Mouse (Mus musculus): ENCODE measurements at regions not wholly inside any gene's neighbourhood (a gene's known extent, or its start where the extent isn't known, plus 50 kb on each side); places are given as distances from the start of the nearest gene placed in this dataset.
A peak's percentile ranks its signal among the peaks of the same experiment; 100 is the strongest.

GRCm38 (mm10) chr2:11853210-11853973 is 75.7 kb downstream of the Ankrd16 start:
- Histone ChIP-seq H3K9me3 (ENCODE audit: control insufficient read depth, low read length) (no peaks in the 10 kb centered on the region), H3K4me3 (ENCODE audit: low read depth, low read length) (no peak overlapping the region), H3K27me3 (ENCODE audit: control insufficient read depth, insufficient read depth, low read length) (no peaks in the 10 kb centered on the region), H3K4me2 (ENCODE audit: low read depth, low read length) (no peak overlapping the region), H3K9ac (replicated peaks; ENCODE audit: low read depth, low read length) (no peak overlapping the region), H3K4me1 (ENCODE audit: control insufficient read depth, insufficient read depth, low read length) (no peaks in the 10 kb centered on the region), H3K27ac (ENCODE audit: low read depth, low read length) (no peak overlapping the region), H3K36me3 (ENCODE audit: control insufficient read depth, insufficient read depth, low read length) (no peaks in the 10 kb centered on the region)
- ATAC-seq (ENCODE audit: low read depth), result peak; percentile 60; the same call in 1 of the 2 replicates
- WGBS, result 19% methylated on average over 2 of the region's 2 CpGs

GRCm38 (mm10) chr2:11869983-11870382 is 92.3 kb downstream of the Ankrd16 start:
- 52% methylated on average over 2 of the region's 2 CpGs for WGBS
- Histone ChIP-seq H3K9me3 (ENCODE audit: control insufficient read depth, low read length) (no peaks in the 10 kb centered on the region), H3K27me3 (ENCODE audit: control insufficient read depth, insufficient read depth, low read length) (no peaks in the 10 kb centered on the region), H3K4me2 (ENCODE audit: low read depth, low read length) (no peak overlapping the region), H3K36me3 (ENCODE audit: control insufficient read depth, insufficient read depth, low read length) (no peaks in the 10 kb centered on the region), H3K27ac (ENCODE audit: low read depth, low read length) (no peak overlapping the region), H3K4me1 (ENCODE audit: control insufficient read depth, insufficient read depth, low read length) (no peaks in the 10 kb centered on the region), H3K9ac (replicated peaks; ENCODE audit: low read depth, low read length) (no peak overlapping the region), H3K4me3 (ENCODE audit: low read depth, low read length) (no peak overlapping the region)
- 0 out of 2 replicates have a peak, but pooled peaks have one; percentile 49 for ATAC-seq (ENCODE audit: low read depth)

- Histone ChIP-seq H3K36me3 (ENCODE audit: control insufficient read depth, insufficient read depth, low read length) (no peaks in the 10 kb centered on the region), H3K9ac (replicated peaks; ENCODE audit: low read depth, low read length) (no peak overlapping the region), H3K4me1 (ENCODE audit: control insufficient read depth, insufficient read depth, low read length) (no peaks in the 10 kb centered on the region), H3K27ac (ENCODE audit: low read depth, low read length) (no peak overlapping the region), H3K4me2 (ENCODE audit: low read depth, low read length) (no peak overlapping the region), H3K27me3 (ENCODE audit: control insufficient read depth, insufficient read depth, low read length) (no peaks in the 10 kb centered on the region), H3K9me3 (ENCODE audit: control insufficient read depth, low read length) (no peaks in the 10 kb centered on the region), H3K4me3 (ENCODE audit: low read depth, low read length) (no peak overlapping the region)
- no peak for ATAC-seq (ENCODE audit: low read depth)
- 43% methylated on average over 1 of the region's 1 CpGs for WGBS
Observed at GRCm38 (mm10) chr2:11880005-11880404, 102.3 kb downstream of the Ankrd16 start.

- 80% methylated on average over 7 of the region's 7 CpGs for WGBS
- Histone ChIP-seq H3K36me3 (ENCODE audit: control insufficient read depth, insufficient read depth, low read length) (no peaks in the 10 kb centered on the region), H3K27me3 (ENCODE audit: control insufficient read depth, insufficient read depth, low read length) (no peaks in the 10 kb centered on the region), H3K4me2 (ENCODE audit: low read depth, low read length) (no peak overlapping the region), H3K27ac (ENCODE audit: low read depth, low read length) (no peak overlapping the region), H3K4me3 (ENCODE audit: low read depth, low read length) (no peak overlapping the region), H3K4me1 (ENCODE audit: control insufficient read depth, insufficient read depth, low read length) (no peaks in the 10 kb centered on the region), H3K9ac (replicated peaks; ENCODE audit: low read depth, low read length) (no peak overlapping the region), H3K9me3 (ENCODE audit: control insufficient read depth, low read length) (no peaks in the 10 kb centered on the region)
- no peak for ATAC-seq (ENCODE audit: low read depth)
Observed at GRCm38 (mm10) chr2:11894792-11895568, 117.3 kb downstream of the Ankrd16 start.

- Histone ChIP-seq H3K27me3 (ENCODE audit: control insufficient read depth, insufficient read depth, low read length) (no peaks in the 10 kb centered on the region), H3K9me3 (ENCODE audit: control insufficient read depth, low read length) (no peaks in the 10 kb centered on the region), H3K9ac (replicated peaks; ENCODE audit: low read depth, low read length) (no peak overlapping the region), H3K4me2 (ENCODE audit: low read depth, low read length) (no peak overlapping the region), H3K36me3 (ENCODE audit: control insufficient read depth, insufficient read depth, low read length) (no peaks in the 10 kb centered on the region), H3K27ac (ENCODE audit: low read depth, low read length) (no peak overlapping the region), H3K4me1 (ENCODE audit: control insufficient read depth, insufficient read depth, low read length) (no peaks in the 10 kb centered on the region), H3K4me3 (ENCODE audit: low read depth, low read length) (no peak overlapping the region)
- WGBS, result 77% methylated on average over 11 of the region's 11 CpGs
- 0 out of 2 replicates have a peak, but pooled peaks have one; percentile 24 for ATAC-seq (ENCODE audit: low read depth)
Observed at GRCm38 (mm10) chr2:11899698-11900660, 122.3 kb downstream of the Ankrd16 start.

- H3K9ac ChIP-seq (replicated peaks; ENCODE audit: low read depth, low read length), result no peak overlapping the region
- no peak overlapping the region for H3K27ac ChIP-seq (ENCODE audit: low read depth, low read length)
- no peaks in the 10 kb centered on the region for H3K36me3 ChIP-seq (ENCODE audit: control insufficient read depth, insufficient read depth, low read length)
- H3K4me2 ChIP-seq (ENCODE audit: low read depth, low read length), result no peak overlapping the region
- ATAC-seq (ENCODE audit: low read depth), result no peak
- no peaks in the 10 kb centered on the region for H3K9me3 ChIP-seq (ENCODE audit: control insufficient read depth, low read length)
- H3K4me3 ChIP-seq (ENCODE audit: low read depth, low read length), result no peak overlapping the region
- WGBS, result 74% methylated on average over 1 of the region's 1 CpGs
- no peaks in the 10 kb centered on the region for H3K27me3 ChIP-seq (ENCODE audit: control insufficient read depth, insufficient read depth, low read length)
- H3K4me1 ChIP-seq (ENCODE audit: control insufficient read depth, insufficient read depth, low read length), result no peaks in the 10 kb centered on the region
Observed at GRCm38 (mm10) chr2:11914782-11915181, 137.1 kb downstream of the Ankrd16 start.

- H3K4me3 ChIP-seq (ENCODE audit: low read depth, low read length), result no peak overlapping the region
- no peak overlapping the region for H3K4me2 ChIP-seq (ENCODE audit: low read depth, low read length)
- H3K27ac ChIP-seq (ENCODE audit: low read depth, low read length), result no peak overlapping the region
- no peaks in the 10 kb centered on the region for H3K4me1 ChIP-seq (ENCODE audit: control insufficient read depth, insufficient read depth, low read length)
- no peaks in the 10 kb centered on the region for H3K9me3 ChIP-seq (ENCODE audit: control insufficient read depth, low read length)
- no peaks in the 10 kb centered on the region for H3K27me3 ChIP-seq (ENCODE audit: control insufficient read depth, insufficient read depth, low read length)
- no peaks in the 10 kb centered on the region for H3K36me3 ChIP-seq (ENCODE audit: control insufficient read depth, insufficient read depth, low read length)
- ATAC-seq (ENCODE audit: low read depth), result no peak
- no peak overlapping the region for H3K9ac ChIP-seq (replicated peaks; ENCODE audit: low read depth, low read length)
Observed at GRCm38 (mm10) chr2:11917373-11917772, 139.7 kb downstream of the Ankrd16 start.

- Histone ChIP-seq H3K36me3 (ENCODE audit: control insufficient read depth, insufficient read depth, low read length) (no peaks in the 10 kb centered on the region), H3K4me3 (ENCODE audit: low read depth, low read length) (no peak overlapping the region), H3K4me1 (ENCODE audit: control insufficient read depth, insufficient read depth, low read length) (no peaks in the 10 kb centered on the region), H3K27me3 (ENCODE audit: control insufficient read depth, insufficient read depth, low read length) (no peaks in the 10 kb centered on the region), H3K4me2 (ENCODE audit: low read depth, low read length) (no peak overlapping the region), H3K9me3 (ENCODE audit: control insufficient read depth, low read length) (no peaks in the 10 kb centered on the region), H3K27ac (ENCODE audit: low read depth, low read length) (no peak overlapping the region), H3K9ac (replicated peaks; ENCODE audit: low read depth, low read length) (no peak overlapping the region)
- no peak for ATAC-seq (ENCODE audit: low read depth)
- 87% methylated on average over 5 of the region's 5 CpGs for WGBS
Observed at GRCm38 (mm10) chr2:11918070-11918469, 140.4 kb downstream of the Ankrd16 start.

All from neural tube, embryonic 14.5 days (tissue).